Mouse (Mus musculus) embryo, embryonic 11 days (tissue): ENCODE results near the gene Glud1.
A peak's percentile ranks its signal among the peaks of the same experiment; 100 is the strongest.
"Not testable (repeated sequence)": the region's sequence is repeated elsewhere in the genome, so short reads cannot be mapped to it uniquely, and the experiment has no call there.

Source experiments
- DNase-seq: peaks from one replicate; pipeline ENCODE4 v3.0.0-alpha.2; 2015

Glud1 gene

DNA sequence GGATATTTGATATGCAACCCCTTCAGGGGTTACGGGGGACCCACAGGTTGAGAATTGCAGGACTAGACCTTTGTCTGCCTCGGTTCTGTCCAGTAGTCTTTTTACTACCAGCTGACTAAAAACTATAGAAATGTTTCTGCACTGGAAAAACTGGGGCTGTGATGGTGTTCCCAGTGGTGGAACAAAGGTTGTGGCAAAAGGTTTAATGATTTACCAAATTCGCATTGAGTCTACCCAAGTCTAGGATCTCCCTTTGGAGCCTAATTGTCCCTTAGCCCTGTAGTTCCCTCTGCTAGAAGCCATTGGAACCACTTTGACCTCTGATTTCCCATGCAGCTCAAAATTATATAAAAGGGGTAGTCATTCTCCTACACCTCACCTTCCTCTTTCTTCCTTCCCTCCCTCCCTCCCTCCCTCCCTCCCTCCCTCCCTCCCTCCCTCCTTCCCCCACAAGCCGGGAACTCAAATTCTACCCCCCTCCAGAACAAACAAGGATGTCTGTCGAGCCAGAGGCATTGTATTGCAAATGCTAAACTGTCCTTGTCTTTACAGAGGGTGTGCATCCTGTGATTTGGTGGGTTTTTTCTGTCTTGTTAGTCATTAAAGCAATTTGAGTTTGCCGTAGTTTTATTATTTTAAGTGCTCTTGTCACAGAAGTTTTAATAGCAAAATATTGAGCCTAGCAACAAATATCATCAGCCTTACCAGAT is 2.0 kb downstream of the Glud1 start:
- peak; percentile 9 for DNase-seq

DNA sequence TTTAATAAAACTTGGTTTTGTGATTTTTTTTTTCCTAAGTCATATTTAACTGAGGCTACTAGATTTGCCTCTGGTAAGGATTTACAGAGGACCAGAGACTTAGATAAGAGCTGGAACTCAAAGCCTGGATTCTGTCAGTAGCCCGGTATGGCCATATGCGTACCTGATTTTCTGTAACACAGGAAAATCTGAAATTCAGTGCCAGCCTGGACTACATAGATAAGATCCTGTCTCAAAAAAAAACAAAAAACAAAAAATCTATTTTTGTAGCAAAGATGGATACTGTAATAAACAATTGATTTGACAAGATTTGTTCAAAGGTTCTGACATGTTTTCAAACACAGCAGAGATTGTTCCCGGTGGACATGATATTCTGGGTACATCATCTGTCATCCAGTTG is 3.1 kb downstream of the Glud1 start:
- no peak for DNase-seq

DNA sequence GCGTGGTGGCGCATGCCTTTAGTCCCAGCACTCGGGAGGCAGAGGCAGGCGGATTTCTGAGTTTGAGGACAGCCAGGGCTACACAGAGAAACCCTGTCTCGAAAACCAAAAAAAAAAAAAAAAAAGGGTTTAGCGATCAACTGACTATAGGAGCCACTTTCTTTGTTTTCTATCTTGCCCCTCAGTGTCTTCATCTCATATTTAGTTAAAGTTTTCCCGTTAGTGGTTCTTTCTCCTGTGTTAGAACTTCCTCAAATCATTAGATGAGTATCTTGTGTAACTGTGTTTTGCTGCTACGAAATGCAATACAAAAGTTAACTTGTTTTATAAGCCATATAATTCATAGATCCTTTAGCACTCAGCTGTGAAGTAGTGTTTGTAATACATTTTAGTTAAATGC is 3.9 kb downstream of the Glud1 start:
- not testable (repeated sequence) for DNase-seq

DNA sequence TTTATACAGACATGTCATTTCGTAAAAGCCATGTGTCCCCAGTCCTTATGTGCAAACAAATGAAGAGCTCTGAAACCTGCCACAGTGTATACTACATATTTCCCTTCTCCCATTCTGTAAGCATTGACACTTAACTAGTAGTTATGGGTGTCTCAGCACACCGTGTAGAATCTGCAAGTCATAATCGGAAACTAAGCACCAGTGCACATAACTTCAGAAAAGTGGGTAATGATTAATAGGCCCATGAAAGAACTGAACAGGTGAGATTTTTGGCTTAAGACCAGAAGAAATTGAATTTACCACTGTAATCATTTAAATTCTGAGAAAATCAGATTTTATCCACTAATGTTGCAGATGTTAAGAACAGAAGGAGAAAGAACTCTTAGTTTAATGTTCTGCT is 4.3 kb downstream of the Glud1 start:
- DNase-seq, result no peak

DNA sequence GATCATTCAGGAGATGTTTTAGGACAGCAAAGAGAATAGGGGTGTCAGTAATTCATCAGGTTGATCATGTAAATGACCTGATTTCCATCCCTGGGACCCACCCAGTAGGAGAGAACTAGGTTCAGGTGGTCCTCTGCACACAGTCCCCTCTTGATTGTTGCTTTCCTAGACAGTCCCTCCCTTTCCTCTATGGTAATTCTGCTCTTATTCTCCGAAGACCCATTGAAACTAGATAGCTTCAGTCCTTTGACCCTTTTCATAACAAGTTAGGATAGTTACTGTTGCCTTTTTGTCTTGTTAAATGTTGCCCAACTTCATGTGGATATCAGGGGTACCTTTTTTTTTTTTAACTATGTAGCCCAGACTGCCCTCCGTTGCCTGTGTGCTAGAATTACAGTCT is 5.8 kb downstream of the Glud1 start:
- no peak for DNase-seq

DNA sequence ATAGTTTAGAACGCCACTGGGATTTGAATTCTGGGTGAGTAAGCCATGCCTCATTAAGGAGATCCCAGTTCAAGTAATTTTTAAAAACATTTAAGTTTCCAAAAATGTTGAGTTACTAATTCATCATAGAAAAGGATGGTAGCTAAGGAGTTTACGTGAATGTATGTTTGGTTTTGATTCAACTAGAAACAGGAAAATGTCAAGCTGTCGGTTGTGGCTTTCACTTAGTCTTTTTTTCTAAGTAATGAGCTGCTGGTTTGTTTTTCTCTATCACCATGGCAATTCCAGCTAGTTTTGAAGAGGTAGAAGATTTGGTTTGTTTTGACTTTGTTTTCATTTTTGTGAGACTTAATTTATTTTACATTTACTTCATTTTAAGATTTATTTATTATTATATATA is 6.9 kb downstream of the Glud1 start:
- no peak for DNase-seq

DNA sequence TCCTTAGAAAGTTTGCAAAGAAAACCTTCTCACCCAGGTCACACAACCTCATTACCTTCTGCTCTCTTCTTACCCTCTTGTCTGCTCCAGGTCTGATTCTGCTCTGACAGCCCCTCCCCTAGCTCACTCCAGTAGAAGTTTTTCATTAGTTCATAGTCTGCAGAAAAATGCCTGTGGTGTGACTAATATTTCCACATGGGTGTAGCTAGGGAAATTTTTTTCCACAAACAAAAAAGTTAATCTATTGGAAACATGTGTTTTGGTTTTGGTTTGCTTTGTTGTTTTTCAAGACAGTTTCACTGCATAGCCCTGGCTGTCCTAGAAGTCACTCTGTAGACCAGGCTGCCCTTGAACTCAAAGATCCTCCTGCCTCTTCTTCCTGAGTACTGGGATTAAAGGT is 7.6 kb downstream of the Glud1 start:
- no peak for DNase-seq

DNA sequence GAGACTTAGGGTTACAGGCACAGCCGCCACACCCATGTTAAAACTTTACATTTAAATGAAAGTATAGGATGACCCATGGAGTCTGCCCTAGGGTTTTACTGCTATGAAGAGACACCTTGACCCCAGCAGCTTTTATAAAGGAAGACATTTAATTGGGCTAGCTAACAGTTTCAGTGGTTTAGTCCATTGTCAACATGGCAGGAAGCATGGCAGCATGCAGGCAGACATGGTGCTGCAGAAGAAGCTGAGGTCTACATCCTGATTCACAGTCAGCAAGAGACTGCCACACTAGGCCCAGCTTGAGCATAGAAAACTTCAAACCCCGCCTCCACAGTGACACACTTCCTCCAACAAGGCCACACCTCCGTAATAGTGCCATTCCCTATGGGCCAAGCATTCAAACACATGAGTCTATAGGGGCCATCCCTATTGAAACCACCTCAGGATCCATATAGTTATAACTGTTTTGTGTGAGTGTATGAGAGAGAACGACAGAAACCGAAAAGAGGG is 13.1 kb downstream of the Glud1 start:
- no peak for DNase-seq

DNA sequence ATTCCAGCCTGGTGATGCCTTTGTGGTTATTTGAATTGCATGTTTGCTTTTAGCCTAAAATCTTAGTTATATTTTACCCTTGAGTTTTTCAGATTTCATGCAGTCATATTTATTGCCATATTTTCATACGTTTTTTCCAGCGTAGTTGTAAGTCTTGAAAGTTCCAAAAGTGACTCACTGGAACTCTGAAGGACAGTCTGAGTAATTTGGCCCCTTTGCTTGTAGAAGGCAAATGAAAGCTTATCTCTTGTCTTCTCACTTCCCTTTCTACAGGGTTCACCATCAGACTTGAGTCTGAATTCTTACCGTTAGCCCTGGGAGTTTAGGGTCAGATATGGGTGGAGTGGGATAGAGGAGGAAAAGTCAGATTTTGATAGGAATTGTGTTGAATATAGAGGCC is 16.1 kb downstream of the Glud1 start:
- no peak for DNase-seq

DNA sequence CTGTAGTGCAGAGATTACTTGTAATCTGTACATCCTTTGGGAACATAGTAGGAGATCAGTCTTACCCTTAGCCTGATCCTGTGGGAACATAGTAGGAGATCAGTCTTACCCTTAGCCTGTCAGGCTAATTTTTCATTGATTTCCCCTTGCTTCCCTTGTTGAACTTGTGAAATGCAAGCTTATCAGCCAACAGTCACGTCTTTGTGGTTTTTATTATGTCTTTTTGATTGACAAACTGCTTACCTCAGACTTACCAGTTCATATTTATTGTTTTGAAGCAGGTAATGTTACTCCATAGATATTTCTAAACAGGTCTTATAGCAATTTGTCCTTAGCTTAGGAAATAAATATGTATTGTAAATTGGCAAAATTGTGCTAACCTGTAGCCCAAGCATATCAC is 17.1 kb downstream of the Glud1 start:
- DNase-seq, result no peak

DNA sequence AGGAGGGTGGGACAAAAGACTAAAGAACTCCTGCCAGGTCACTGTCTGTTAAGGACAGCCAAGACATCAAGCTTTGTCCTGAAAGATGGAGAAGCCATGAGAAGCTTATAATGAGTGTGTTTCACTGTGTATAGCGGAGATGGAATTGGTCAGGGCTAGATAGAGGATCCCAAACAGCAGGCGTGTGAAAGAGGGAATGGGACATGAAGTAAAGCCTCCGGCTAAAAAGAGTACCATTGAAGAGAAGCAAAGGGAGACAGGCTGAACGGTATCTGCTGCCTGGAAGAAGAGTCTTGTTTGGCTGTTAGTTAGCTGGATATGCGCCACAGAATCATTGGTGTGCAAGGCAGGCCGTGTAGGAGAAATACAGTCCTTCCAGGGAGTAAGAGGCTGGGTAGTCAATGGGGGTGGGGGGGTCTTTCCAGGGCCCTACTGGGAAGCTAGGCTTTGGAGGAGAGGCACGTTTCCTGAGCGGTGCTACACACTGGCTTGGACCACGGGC is 20.2 kb downstream of the Glud1 start:
- no peak for DNase-seq

DNA sequence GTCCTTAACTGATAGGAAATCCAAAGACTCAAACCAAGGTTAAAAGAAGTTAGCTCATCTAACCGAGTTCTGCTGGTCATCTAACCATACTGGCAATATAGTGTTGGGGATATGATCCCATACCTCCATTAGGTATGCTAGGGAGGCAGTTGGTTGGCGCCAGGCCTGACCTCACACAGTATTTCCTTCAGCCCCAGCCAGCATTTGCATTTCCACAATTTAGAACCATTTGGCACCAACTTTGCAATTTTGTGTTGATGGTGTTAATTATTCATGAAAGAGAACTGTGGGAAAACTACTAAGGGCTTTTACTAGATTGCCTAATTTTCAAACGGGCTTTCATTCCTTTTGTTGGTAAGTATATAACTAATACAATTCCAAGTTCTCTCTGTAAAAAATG is 21.4 kb downstream of the Glud1 start:
- no peak for DNase-seq

DNA sequence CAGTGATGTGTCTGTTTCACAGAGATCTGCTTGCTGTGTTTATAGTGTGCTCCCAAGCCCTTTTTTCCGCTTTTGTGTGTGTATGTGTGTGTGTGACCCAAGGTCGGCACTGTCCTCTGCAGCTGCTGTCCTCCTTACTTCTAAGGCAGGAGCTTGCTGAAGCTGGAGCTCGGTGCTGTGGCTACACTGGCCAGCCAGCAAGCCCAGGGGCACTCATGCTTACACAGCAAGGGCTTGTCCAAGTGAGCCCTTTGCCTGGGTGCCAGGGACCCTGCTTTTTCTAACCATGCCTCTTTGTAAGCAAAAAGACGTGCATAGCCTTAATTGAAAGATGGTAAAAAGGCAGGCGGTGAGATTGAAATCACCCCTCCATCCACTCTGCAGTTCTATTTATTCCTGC is 21.9 kb downstream of the Glud1 start:
- no peak for DNase-seq

DNA sequence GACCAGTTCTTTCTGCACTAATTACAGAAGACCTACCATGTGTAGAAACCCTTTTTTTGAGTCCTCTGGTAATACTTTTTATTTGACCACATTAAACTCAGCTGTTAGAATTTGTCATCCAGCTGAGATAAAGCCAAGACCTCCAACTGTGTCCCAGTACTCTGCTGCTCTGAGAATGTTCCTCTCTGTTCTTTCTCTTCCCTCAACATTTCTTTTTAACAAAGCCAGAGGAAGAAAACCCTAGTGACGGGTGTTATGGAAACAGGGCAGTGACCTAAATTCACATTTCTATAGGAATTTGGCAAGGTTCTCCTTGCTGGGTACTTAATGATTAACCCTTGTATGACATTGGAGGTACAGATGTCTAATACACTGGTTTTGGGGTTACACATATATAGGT is 28.9 kb downstream of the Glud1 start:
- no peak for DNase-seq

DNA sequence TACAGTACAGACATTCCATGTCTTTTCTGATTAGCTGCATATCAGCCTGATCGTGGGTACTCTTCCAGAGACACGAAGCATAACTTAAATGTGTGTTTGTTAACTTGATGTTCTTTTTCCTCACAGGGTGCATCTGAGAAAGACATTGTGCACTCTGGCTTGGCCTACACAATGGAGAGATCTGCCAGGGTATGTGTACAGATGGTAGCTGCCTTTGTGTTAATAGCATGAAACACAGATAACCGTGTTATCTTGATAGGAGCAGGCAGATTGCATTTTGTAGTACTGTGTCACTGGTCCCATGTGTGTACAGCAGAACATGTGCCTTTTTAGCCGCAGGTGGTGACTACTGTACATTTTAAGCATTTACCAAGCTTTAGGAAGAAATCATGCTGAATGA is 31.5 kb downstream of the Glud1 start:
- DNase-seq, result no peak

DNA sequence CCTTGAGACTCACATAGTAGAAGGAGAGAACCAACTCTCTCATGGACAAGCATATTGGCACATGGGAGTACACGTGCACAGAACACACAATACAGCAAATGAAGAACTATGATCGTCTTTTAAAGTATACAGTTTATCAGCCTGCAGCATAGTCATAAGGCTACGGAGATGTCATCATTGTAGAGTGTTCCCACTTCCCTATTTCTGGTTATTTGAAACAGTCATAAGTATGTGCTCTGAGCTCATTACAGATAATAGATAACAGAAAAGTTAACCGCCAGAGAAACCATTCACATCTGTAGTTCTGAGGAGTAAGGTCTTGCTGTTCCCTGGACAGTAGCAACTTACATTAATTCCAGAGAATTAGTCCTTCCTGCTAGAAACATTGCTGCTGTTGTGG is 32.6 kb downstream of the Glud1 start:
- no peak for DNase-seq

DNA sequence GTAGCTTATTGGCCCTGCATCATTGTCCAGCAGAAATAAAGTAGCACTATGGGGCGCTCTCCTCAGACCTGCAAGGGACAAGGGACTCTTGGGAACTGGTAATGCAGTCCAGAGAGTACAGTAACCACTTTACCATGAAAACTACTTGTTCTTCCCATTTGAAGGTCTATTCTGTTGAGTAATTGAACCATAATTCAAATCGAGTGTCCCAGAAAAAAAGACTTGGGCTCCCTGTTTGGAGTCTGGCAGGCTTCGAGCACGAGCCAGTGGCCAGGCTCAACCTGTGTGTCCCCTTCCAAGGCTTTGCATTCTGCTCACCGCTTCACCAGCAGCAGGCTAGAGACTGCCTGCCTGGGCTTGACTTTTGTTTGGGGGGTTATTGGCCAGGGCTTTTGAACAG is 33.8 kb downstream of the Glud1 start:
- DNase-seq, result no peak

DNA sequence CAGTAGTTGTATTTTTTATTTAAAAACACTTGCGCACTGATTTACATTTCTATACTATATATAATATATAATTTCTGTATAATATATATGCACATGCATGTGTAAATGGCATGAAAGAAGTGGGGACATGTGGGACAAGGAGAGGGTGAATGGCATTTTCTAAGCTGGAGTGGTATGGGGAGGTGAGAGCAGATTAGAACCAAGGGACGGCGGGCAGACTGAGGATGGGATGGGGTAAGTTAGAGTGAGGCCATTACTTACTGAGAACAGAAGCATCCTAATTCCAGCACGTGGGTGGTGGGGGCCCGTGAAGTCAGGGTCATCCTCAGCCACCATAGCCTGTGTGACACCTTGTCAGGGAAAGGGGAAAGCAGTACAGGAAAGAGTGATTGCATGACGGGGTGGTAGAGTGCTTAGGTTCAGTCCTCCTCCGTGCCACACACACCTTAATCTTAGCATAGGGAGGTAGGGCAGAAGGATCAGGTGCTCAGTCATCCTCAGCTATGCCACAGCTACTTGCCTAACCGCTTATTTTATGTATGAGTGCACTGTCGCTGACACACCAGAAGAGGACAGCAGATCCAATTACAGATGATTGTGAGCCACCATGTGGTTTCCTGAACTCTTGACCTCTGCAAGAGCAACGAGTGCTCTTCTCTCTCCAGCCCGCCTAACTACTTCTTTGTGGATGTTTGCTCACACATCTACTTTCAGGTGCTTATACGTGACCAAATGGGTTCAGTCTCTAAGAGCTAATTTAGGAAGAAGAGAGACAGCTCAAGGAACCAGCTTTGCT is 35.4 kb downstream of the Glud1 start:
- DNase-seq, result peak; percentile 28

DNA sequence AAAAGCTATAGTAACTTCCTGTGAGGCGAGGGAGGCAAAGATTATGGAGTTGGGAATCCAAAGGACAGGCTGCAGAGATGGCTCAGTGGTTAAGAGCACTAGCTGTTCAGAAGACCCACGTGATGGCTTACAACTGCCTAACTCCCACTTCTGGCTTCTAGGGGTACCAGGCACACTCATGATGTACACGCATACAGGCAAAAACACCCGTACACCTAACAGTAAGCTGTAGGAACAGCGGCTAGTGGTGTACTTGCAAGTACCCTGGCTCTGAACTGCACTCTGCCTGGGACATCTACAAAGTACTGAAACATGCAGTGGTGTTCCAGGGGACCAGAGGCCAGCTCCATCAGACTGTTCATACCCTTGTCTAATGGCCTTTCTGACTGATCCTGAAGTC is 36.6 kb downstream of the Glud1 start:
- DNase-seq, result no peak

DNA sequence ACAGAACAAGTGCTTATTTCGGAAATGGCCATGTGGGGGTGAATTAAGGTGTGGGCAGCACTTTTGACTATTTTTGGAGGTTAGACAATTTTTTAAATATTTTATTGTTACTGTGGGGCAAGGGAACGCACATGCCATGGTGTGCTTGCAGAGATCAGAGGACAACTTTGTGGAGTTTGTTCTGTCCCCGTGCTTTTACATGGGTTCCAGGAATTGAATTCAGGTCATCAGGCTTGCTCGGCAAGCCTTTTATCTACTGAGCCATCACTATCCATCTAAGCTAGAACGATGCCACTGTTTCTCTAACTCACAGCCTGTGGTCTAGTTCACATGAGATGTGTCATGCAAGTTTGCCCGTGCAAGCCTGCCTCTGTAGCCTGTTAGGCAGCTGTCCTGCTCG is 37.8 kb downstream of the Glud1 start:
- no peak for DNase-seq

DNA sequence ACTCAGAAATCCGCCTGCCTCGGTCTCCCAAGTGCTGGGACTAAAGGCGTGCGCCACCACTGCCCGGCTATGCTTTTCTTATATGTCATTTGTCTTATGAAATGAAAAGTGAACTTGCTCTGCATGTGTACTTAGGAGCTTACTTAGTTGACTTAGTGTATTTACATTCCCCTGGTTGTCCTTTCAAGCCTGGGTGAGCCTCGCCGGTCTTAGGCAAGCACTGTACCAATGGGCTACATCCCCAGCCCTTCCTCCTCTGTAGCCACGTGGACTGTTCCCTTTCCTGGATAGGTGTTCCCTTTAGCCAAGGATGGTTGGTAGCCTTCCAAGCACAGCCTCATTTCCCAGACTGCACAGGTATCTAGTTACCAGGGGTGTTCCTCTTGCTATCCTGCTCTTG is 38.5 kb downstream of the Glud1 start:
- DNase-seq, result no peak

DNA sequence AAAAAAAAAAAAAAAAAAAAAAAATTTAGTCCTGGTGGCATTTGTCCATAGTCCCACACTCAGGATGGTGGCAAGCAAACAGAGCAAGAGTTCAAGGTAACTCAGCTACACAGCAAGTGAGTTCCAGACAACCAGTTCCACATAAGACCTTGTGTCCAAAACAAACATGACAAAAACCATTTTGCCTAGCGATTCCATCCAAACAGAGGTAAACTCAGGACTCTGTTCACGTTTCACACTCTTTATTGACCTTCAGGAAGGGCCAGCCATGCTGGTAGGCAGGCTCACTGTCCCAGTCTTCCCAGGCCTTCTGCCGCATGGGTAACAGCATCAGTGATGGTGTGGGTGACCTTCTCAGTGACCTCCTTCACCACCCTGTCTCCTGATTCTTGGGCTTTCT is 41.1 kb downstream of the Glud1 start:
- no peak for DNase-seq

DNA sequence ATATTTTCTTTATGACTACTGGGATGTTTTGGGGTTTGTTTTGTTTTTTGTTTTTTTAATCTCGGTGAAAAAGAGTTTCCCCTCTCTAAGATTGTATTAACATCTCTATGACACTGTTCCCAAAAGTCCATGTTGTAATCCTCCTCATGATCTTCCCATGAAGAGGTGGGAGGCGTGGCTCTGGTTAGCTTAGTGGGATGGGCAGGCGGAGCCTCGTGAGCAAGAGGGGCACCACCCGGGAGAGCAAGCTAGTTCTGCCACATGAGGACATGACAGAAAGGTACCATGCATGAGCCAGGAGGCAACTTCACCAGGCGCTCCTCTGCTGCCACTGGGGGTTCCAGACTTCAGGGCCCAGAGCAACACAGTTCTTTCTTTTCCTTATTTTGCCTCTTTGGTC is 42.0 kb downstream of the Glud1 start:
- no peak for DNase-seq

DNA sequence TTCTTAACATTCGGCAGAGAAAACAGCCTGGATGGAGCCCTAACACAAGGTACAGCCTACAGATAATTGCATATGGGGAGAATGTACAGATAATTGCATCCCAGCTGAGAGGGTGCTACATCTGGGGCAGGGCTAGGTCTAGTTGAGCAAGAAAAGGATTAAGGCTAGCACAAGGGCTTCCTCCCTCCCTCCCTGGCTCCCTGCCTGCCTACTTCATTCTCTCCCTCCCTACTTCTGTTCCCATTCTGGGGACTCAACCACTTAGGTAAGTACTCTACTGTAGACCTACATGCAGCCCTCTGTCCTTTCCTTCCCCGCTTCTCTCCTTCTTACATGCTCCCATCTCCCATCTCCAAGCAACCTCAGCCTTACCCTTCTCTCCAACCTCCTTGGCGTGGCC is 42.8 kb downstream of the Glud1 start:
- DNase-seq, result no peak
